Mouse (Mus musculus) hindbrain, postnatal 0 days (tissue): ENCODE data around the gene Jph2. TPM values are rescaled to one million over a fixed set of nuclear protein-coding genes. Genes with fewer than 3 reads are reported as not detected.

Experiments used
- ATAC-seq: fragments of 200-750 bp; cut with Nextera tagmentation; 2 replicates; pipeline ENCODE4 v1.8.0; 2017; ENCODE audit warnings: mild to moderate bottlenecking, moderate TSS enrichment, moderate library complexity
- DNase-seq: peaks from one replicate; pipeline ENCODE4 v3.0.0-alpha.2; 2015; ENCODE audit warnings: low spot score
- H3K27ac ChIP-seq: fragments of 300-500 bp; sonication (generic); 2 replicates; pipeline ENCODE4 v1.5.1; 2014; ENCODE audit warnings: mild to moderate bottlenecking
- H3K27me3 ChIP-seq: fragments of 300-500 bp; sonication (generic); 2 replicates; pipeline ENCODE4 v1.6.1; 2014; ENCODE audit warnings: low read length, mixed read lengths; ENCODE audit not compliant: insufficient read depth
- H3K36me3 ChIP-seq: fragments of 300-500 bp; sonication (generic); 2 replicates; pipeline ENCODE4 v1.6.1; 2014; ENCODE audit warnings: low read length, mixed read lengths; ENCODE audit not compliant: insufficient read depth
- H3K4me1 ChIP-seq: fragments of 300-500 bp; sonication (generic); 2 replicates; pipeline ENCODE4 v1.6.1; 2014; ENCODE audit warnings: antibody characterized with exemption, low read length, mixed read lengths; ENCODE audit not compliant: insufficient read depth
- H3K4me2 ChIP-seq: fragments of 300-500 bp; sonication (generic); 2 replicates; pipeline ENCODE4 v1.6.1; 2014; ENCODE audit warnings: low read depth, mild to moderate bottlenecking, low read length, moderate library complexity, mixed read lengths
- H3K4me3 ChIP-seq: fragments of 300-500 bp; sonication (generic); 2 replicates; pipeline ENCODE4 v1.5.1; 2014; ENCODE audit warnings: low read length
- H3K9ac ChIP-seq: fragments of 300-500 bp; sonication (generic); replicated peaks from 2 replicates; pipeline ENCODE4 v1.6.1; 2014; ENCODE audit warnings: mild to moderate bottlenecking, low read length, moderate library complexity, mixed read lengths
- H3K9me3 ChIP-seq: fragments of 300-500 bp; sonication (generic); 2 replicates; pipeline ENCODE4 v1.6.1; 2016; ENCODE audit warnings: low read length, mixed read lengths
- CTCF ChIP-seq: IDR thresholded peaks from 2 replicates; pipeline ENCODE4 v1.5.1; 2016; ENCODE audit warnings: antibody characterized with exemption, control low read depth, low read depth
- WGBS: fragments of 180-500 bp; shearing (Covaris S2); extraction: QIAGEN DNeasy Blood & Tissue Kit; methylation state at CpG from one replicate; pipeline ENCODE4 v1.1.7; 2014; 5-methylcytosine and 5-hydroxymethylcytosine counted together
- polyA plus RNA-seq: library from polyadenylated mRNA; unstranded; fragments of >200 nt; fragmentation: Nextera tagmentation; extraction: Ambion mirVana; gene quantifications from 2 replicates; pipeline ENCODE4 v1.2.1, GENCODE M21; 2015
- total RNA-seq: library from RNA; depleted of rRNA; stranded (reverse); fragments of >200 nt; gene quantifications from 2 replicates; pipeline ENCODE4 v1.2.3, GENCODE M21; 2014

Jph2 gene
- total and polyA plus RNA-seq, 2 experiments from 2014 or later: 0.88 to 1.2 TPM

DNA sequence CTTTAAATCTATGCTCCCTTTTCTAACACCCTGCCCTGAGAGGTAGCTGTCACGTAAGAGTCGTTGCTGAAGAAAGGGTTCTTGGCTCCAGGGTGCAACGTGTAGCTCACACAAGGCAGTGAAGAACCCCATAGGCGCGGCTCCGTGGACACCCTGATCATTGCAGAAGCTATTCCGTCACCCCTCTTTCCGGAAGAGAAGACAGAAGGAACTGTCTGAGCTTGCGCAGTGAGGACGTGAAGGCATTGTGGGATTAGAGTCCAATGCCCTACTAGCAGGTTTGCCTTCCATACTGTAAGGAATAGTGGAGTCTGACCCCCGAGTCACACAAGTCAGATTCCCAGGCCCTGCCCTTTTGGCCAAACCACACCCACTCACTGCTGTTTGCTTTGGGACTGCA is 51.3 kb downstream of the Jph2 start:
- DNase-seq (no peak), ATAC-seq (no peak)
- no peaks in the 10 kb centered on the region for H3K36me3 ChIP-seq
- no peak overlapping the region for H3K4me2 ChIP-seq
- H3K9me3 ChIP-seq: no peaks in the 10 kb centered on the region
- H3K4me1 ChIP-seq: peaks cover 3% of the 10 kb centered on the region; the same call in 1 of the 2 replicates
- no peak for TF ChIP-seq CTCF
- WGBS: 86% methylated on average over 11 of the region's 11 CpGs
- no peak overlapping the region for H3K27ac ChIP-seq
- no peak overlapping the region for H3K9ac ChIP-seq
- no peaks in the 10 kb centered on the region for H3K27me3 ChIP-seq
- no peak overlapping the region for H3K4me3 ChIP-seq

DNA sequence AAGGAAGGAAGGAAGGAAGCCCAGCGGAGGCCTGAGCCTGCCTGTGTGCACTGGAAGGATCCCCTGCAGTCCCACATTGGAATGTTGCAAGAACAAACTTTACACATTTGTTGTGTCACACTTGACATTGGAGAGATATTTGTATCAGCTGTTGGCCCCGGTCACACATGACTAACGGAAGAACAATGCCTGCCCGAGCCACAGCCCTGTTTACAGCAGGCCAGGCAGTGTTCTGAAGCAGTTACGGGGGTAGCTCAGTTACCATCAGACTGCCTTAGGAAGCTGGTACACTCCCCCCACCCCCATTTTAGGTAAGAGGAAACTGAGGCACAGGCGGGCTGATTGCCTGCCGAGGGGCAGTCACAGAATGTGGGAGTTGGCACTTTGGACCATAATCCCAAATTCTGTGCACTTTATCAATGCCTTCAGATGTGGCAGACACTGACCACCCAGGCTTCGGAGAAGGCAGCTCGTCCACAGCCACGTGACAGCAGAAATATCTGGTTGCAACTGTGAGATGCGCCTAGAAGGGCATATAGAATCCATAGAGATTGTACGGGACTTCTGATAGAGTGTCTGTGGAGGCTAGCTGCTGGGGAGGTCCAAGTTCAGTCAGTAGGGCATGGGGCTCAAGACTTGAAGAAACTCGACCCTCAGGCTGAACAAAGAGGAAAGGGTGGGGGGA is 52.7 kb downstream of the Jph2 start:
- Histone ChIP-seq H3K9me3 (no peaks in the 10 kb centered on the region), H3K4me3 (no peak overlapping the region), H3K36me3 (no peaks in the 10 kb centered on the region), H3K9ac (no peak overlapping the region), H3K27ac (no peak overlapping the region), H3K27me3 (peaks cover 7% of the 10 kb centered on the region; the same call in 1 of the 2 replicates), H3K4me2 (no peak overlapping the region), H3K4me1 (peaks cover 3% of the 10 kb centered on the region; the same call in 1 of the 2 replicates)
- TF ChIP-seq CTCF: no peak
- no peak for DNase-seq
- no peak for ATAC-seq
- WGBS: 75% methylated on average over 13 of the region's 13 CpGs

DNA sequence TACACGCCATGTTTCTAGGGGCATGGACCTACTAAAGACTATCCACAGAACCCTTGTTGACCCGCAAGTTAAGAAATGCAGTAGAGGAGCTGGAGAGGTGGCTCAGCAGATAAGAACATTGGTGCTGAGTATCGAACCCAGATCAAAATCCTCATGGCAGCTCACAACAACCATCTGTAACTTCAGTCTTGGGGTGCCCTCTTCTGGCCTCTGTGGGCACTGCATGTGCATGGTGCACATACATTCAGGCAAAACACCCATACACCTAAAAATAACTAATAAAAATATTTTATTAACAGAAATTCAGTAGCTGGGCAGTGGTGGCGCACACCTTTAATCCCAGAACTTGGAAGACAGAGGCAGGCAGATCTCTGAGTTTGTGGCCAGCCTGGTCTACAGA is 54.1 kb downstream of the Jph2 start:
- Histone ChIP-seq H3K4me3 (no peak overlapping the region), H3K9me3 (no peaks in the 10 kb centered on the region), H3K4me2 (no peak overlapping the region), H3K27me3 (peaks cover 21% of the 10 kb centered on the region), H3K27ac (no peak overlapping the region), H3K36me3 (no peaks in the 10 kb centered on the region), H3K9ac (no peak overlapping the region), H3K4me1 (no peaks in the 10 kb centered on the region; the same call in 1 of the 2 replicates)
- ATAC-seq (no peak), DNase-seq (peak; percentile 34)
- 81% methylated on average over 4 of the region's 4 CpGs for WGBS
- TF ChIP-seq CTCF: peak; percentile 65

DNA sequence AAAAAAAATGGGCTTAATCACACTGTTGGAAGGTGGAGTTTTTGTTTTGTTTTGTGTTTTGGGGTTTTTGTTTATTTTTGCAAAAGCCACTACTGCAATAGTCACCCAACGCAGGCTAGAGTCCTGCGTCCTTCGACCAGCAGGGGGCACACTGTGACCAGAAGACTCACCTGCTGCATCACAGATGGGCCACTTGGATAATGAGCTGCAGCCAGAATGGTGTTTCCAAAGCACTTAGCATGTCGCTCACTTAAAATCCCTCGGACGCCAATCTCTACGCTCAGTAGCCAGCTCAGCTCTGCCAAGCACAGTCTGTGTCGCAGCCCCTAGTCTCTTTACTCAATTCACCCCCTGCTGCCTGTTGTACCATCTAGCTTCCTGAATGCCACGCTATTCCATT is 57.5 kb downstream of the Jph2 start:
- H3K4me2 ChIP-seq: no peak overlapping the region
- peak; percentile 83 for ATAC-seq

DNA sequence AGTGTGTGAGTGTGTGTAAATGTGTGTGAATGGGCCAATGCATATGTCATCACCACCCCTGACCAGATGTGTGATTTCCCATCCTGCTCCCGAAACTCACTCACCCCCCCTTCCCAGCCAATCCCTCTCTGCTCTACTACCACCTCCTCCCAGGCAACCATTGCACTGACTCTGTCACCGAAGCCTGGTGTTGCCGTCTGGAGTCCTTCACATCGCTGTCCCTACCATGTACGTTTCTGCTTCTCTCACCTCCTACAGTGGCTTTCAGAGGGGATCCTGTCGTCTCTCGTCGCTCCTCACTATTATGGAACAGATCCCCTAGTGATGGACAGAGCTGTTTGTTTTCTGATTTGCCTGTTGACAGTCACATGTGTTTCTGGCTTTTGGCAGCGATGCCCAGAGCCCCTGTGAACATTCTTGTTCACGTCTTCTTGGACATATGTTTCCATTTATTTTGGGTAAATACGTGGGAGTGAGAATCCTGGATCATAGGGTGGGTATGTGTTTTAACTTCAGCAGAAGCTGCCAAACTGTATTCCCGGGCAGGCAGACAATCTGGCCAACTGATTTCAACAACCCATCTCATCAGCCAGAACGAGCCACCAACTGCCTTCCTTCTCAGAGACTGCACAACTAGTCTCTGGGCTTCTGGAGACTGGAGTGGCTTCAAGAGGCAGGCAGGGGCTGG is 65.3 kb downstream of the Jph2 start:
- no peak overlapping the region for H3K27ac ChIP-seq
- no peak overlapping the region for H3K9ac ChIP-seq
- no peak overlapping the region for H3K4me2 ChIP-seq
- 55% methylated on average over 13 of the region's 13 CpGs for WGBS
- no peaks in the 10 kb centered on the region for H3K36me3 ChIP-seq
- DNase-seq (no peak), ATAC-seq (no peak)
- H3K4me3 ChIP-seq: no peak overlapping the region
- no peaks in the 10 kb centered on the region for H3K27me3 ChIP-seq
- no peaks in the 10 kb centered on the region for H3K4me1 ChIP-seq
- no peaks in the 10 kb centered on the region for H3K9me3 ChIP-seq
- TF ChIP-seq CTCF: no peak

More for the DNA sequence above, 57.5 kb downstream of the Jph2 start:
- H3K27me3 ChIP-seq: peaks cover 32% of the 10 kb centered on the region
- DNase-seq: peak; percentile 89
- no peak overlapping the region for H3K4me3 ChIP-seq
- no peaks in the 10 kb centered on the region for H3K36me3 ChIP-seq
- no peaks in the 10 kb centered on the region for H3K9me3 ChIP-seq
- H3K9ac ChIP-seq: no peak overlapping the region
- H3K27ac ChIP-seq: no peak overlapping the region
- TF ChIP-seq CTCF: peak; percentile 93
- no peaks in the 10 kb centered on the region for H3K4me1 ChIP-seq
- 17% methylated on average over 9 of the region's 9 CpGs for WGBS

DNA sequence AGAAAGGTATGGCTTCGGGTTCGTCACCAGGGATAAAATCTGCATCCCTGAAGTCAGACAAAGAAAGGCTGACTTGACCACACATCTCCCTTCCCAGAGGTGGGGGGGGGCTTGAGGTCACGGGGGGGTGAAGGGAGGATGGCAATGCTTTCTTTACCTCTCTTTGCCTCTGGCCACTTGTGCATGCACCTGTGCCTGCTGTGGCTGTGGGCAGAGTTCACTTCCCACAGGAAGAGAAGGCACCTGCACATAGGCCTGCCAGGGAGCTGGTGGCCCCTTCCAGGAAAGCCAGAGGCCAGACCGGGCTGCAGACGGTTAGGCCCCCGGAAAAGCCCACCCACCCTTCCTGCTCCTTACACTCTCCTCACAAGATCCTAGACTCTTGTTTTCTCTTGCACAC is 66.4 kb downstream of the Jph2 start:
- Histone ChIP-seq H3K27ac (no peak overlapping the region), H3K4me3 (no peak overlapping the region), H3K9me3 (no peaks in the 10 kb centered on the region), H3K4me1 (no peaks in the 10 kb centered on the region), H3K9ac (no peak overlapping the region), H3K36me3 (no peaks in the 10 kb centered on the region), H3K27me3 (no peaks in the 10 kb centered on the region), H3K4me2 (no peak overlapping the region)
- ATAC-seq (no peak), DNase-seq (no peak)
- WGBS: 85% methylated on average over 6 of the region's 6 CpGs
- no peak for TF ChIP-seq CTCF

DNA sequence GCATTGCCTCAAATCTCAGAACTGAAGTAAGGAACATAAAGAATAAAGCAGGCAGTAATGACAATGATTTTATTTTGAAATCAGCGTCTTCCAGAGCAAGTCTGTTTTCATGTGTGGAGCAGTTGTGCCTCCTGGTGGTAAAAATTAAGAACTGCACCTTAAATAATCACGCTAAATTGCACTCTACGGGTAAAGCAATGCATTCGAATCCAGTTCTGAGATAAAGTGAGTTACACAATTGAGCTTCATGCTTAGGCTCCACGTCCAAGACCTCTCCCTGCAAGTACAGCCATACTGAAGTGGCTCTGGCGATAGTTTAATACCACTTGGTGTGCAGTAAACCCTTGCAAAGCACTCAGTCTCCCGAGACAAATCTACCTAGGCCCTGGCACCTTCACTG is 67.1 kb downstream of the Jph2 start:
- Histone ChIP-seq H3K9me3 (no peaks in the 10 kb centered on the region), H3K36me3 (no peaks in the 10 kb centered on the region), H3K27me3 (no peaks in the 10 kb centered on the region), H3K9ac (no peak overlapping the region), H3K4me3 (no peak overlapping the region), H3K4me2 (no peak overlapping the region), H3K27ac (no peak overlapping the region), H3K4me1 (no peaks in the 10 kb centered on the region)
- peak; percentile 79 for DNase-seq
- TF ChIP-seq CTCF: peak; percentile 92
- 20% methylated on average over 7 of the region's 7 CpGs for WGBS
- ATAC-seq: no peak
